Mouse (Mus musculus): ENCODE measurements around the gene Gm49322.

GRCm38 (mm10) chr10:80574896-80575295 is 30.9 kb upstream of the Gm49322 start:
- TF ChIP-seq CTCF (IDR thresholded peaks at IDR 0.05; ENCODE audit: borderline replicate concordance, extremely low read depth, insufficient read depth, insufficient read length): no peak
- no peak for TF ChIP-seq POLR2A (IDR thresholded peaks at IDR 0.05; ENCODE audit: borderline replicate concordance, extremely low read depth, insufficient read depth, insufficient read length, poor library complexity, severe bottlenecking)
